Mouse (Mus musculus) hindbrain, embryonic 13.5 days (tissue): Measurements from ENCODE around the gene Gm49336. TPM values are rescaled to one million over a fixed set of nuclear protein-coding genes. Genes with fewer than 3 reads are reported as not detected.

ENCODE experiments used
- ATAC-seq: fragments of 200-750 bp; cut with Nextera tagmentation; 2 replicates; pipeline ENCODE4 v1.8.0; 2017; ENCODE audit warnings: moderate TSS enrichment; ENCODE audit not compliant: low FRiP score
- H3K27ac ChIP-seq: fragments of 300-500 bp; sonication (generic); 2 replicates; pipeline ENCODE4 v1.5.1; 2015; ENCODE audit warnings: inconsistent platforms, mild to moderate bottlenecking, moderate library complexity
- H3K27me3 ChIP-seq: fragments of 300-500 bp; sonication (generic); 2 replicates; pipeline ENCODE4 v1.6.1; 2015; ENCODE audit warnings: mild to moderate bottlenecking, inconsistent platforms
- H3K36me3 ChIP-seq: fragments of 300-500 bp; sonication (generic); 2 replicates; pipeline ENCODE4 v1.6.1; 2015; ENCODE audit warnings: mild to moderate bottlenecking, inconsistent platforms
- H3K4me1 ChIP-seq: fragments of 300-500 bp; sonication (generic); replicated peaks from 2 replicates; pipeline ENCODE4 v1.6.1; 2015; ENCODE audit warnings: inconsistent platforms
- H3K4me2 ChIP-seq: fragments of 300-500 bp; sonication (generic); 2 replicates; pipeline ENCODE4 v1.6.1; 2015; ENCODE audit warnings: inconsistent platforms, mild to moderate bottlenecking, moderate library complexity
- H3K4me3 ChIP-seq: fragments of 300-500 bp; sonication (generic); 2 replicates; pipeline ENCODE4 v1.5.1; 2015; ENCODE audit warnings: mild to moderate bottlenecking, inconsistent platforms
- H3K9ac ChIP-seq: fragments of 300-500 bp; sonication (generic); 2 replicates; pipeline ENCODE4 v1.6.1; 2015; ENCODE audit warnings: mild to moderate bottlenecking, inconsistent platforms
- H3K9me3 ChIP-seq: fragments of 300-500 bp; sonication (generic); 2 replicates; pipeline ENCODE4 v1.6.1; 2016; ENCODE audit warnings: inconsistent platforms
- WGBS: fragments of 180-500 bp; shearing (Covaris S2); methylation state at CpG from one replicate; pipeline ENCODE4 v1.1.7; 2015; 5-methylcytosine and 5-hydroxymethylcytosine counted together
- polyA plus RNA-seq: library from polyadenylated mRNA; unstranded; fragments of >200 nt; fragmentation: Nextera tagmentation; extraction: Ambion mirVana; gene quantifications from 2 replicates; pipeline ENCODE4 v1.2.1, GENCODE M21; 2015

Gene Gm49336
- polyA plus RNA-seq, 1 experiment from 2014 or later, result 51.7 TPM

DNA sequence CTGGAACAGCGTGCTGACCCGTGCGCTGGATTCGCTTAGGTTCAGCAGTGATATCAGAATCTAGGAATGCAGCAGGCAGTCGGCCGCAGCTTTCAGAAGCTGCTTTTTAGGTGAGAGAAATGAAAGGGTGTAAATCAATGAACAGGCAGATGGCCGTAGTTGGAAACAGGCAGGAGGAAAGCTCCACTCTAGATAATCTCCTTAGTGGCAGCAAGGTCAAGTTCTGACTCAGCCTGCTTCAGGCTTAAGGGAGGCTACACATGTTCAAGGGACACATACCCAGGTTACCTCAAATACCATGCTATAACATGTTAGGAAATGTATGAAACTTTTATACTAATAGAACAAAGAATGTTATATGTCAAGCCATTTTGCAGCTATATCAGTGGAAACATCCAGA lies 11.0 kb upstream of the Gm49336 start:
- 82% methylated on average over 7 of the region's 7 CpGs for WGBS
- Histone ChIP-seq H3K4me1 (peaks cover 16% of the 10 kb centered on the region), H3K4me2 (no peak overlapping the region), H3K27me3 (0 out of 2 replicates have a peak, but pooled peaks cover 3% of the 10 kb centered on the region), H3K27ac (no peak overlapping the region), H3K36me3 (no peaks in the 10 kb centered on the region), H3K9me3 (no peaks in the 10 kb centered on the region), H3K4me3 (no peak overlapping the region), H3K9ac (no peak overlapping the region; the same call in 1 of the 2 replicates)
- no peak for ATAC-seq

DNA sequence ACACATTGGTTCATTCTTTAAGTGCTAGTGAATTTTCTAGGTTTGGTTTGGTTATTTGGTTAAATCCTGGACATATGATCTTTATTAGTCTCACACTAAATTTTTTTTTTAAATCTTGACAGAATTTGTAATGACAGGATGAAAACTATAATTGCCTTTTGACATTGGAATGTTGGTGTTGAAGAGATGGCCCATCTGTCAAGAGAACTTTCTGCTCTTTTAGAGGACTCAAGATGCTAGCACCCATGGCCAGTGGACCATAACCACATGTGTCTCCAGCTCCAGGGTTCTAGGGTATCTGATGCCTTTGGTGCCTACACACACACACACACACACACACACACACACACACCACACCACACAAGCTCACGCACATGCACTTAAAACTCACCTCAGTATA lies 6.5 kb upstream of the Gm49336 start:
- no peak overlapping the region for H3K27ac ChIP-seq
- H3K9ac ChIP-seq, result no peak overlapping the region
- no peaks in the 10 kb centered on the region for H3K4me1 ChIP-seq
- H3K36me3 ChIP-seq, result no peaks in the 10 kb centered on the region
- 0 out of 2 replicates have a peak, but pooled peaks cover 3% of the 10 kb centered on the region for H3K27me3 ChIP-seq
- WGBS, result 95% methylated on average over 1 of the region's 1 CpGs
- ATAC-seq, result no peak
- H3K4me2 ChIP-seq, result no peak overlapping the region
- H3K4me3 ChIP-seq, result no peak overlapping the region
- no peaks in the 10 kb centered on the region for H3K9me3 ChIP-seq

DNA sequence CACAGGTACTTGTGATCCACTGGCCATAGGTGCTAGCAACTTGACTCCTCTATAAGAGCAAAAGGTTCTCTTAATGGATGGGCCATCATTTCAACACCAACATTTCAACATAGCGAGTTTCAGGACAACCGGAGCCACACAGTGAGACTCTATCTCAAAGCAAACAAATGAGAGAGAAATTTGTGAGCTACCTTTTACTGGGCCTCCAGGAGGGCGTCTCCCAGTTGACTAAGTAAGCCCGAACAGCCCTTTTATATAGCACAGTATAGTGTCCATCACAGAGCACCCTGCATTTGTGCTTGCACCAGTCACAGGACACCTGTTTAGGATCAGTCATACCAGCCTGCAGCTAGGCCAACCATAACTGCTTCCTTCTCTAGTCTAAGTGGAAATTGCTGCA lies 5.8 kb upstream of the Gm49336 start:
- Histone ChIP-seq H3K27ac (no peak overlapping the region), H3K36me3 (no peaks in the 10 kb centered on the region), H3K9ac (no peak overlapping the region), H3K4me1 (peaks cover 6% of the 10 kb centered on the region), H3K4me2 (no peak overlapping the region), H3K9me3 (no peaks in the 10 kb centered on the region), H3K27me3 (0 out of 2 replicates have a peak, but pooled peaks cover under 1% of the 10 kb centered on the region), H3K4me3 (no peak overlapping the region)
- 83% methylated on average over 4 of the region's 4 CpGs for WGBS
- ATAC-seq, result no peak

DNA sequence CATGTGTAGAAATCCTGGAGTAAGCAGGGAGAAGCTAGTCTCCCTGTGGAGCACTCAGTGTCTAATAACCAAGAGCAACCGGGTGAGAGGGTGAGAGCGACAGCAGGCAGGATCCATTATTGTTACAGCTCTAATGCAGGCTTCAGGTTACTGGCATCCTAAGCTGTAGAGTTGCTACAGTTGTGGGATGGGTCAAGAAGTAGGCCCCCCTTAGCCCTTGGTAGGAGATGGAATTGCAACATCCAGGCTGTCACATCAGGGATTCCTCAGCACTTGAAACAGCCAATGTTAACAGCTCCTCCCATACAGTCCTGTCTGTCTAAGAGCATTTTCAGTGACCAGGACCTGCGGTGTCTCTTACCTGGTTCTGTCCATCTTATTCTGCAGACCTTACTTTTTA lies 5.0 kb upstream of the Gm49336 start:
- Histone ChIP-seq H3K4me2 (no peak overlapping the region), H3K27me3 (no peaks in the 10 kb centered on the region), H3K4me1 (peaks cover 7% of the 10 kb centered on the region), H3K9ac (no peak overlapping the region), H3K27ac (no peak overlapping the region), H3K9me3 (no peaks in the 10 kb centered on the region), H3K4me3 (no peak overlapping the region), H3K36me3 (no peaks in the 10 kb centered on the region)
- 30% methylated on average over 3 of the region's 3 CpGs for WGBS
- no peak for ATAC-seq

DNA sequence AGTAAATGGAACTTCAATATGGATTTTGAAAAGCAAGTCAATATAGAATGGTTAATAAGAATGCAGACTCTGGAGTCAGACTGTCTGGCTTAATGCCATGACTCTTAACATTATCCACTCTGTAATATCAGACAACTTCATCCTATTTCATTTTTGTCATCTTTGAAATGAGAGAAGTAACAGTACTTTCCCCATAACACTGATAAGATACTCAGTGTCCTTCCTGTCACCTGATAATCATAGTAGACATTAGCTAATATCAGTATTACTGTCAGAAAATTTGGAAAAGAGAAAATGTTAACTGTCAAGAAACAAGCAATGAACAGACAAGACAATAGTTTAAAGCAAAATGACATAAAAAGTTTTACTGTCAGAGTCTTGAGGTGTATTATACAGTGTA lies 3.5 kb upstream of the Gm49336 start:
- H3K36me3 ChIP-seq, result no peaks in the 10 kb centered on the region

DNA sequence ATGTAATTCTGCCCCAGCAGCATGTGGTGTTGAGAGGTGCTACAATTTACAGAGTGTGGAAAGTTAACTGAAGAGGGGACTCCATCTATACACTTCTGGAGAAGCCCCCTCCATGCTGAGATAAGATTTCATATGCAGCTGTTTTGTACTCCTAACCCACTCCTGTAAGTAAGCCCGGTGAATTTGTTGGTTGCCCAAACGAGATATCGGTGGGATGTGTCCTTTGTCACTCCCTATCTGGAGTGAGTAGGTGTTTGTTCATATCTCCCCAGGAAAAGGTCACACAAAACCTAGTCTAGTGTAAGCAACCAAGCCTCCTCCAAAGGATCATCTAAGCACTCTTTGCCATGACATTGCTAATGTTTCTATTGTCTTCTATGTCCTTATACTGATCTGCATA lies 2.2 kb upstream of the Gm49336 start:
- H3K4me1 ChIP-seq, result peaks cover 25% of the 10 kb centered on the region
- 95% methylated on average over 3 of the region's 3 CpGs for WGBS
- no peaks in the 10 kb centered on the region for H3K9me3 ChIP-seq
- H3K4me2 ChIP-seq, result no peak overlapping the region
- no peak overlapping the region for H3K4me3 ChIP-seq
- H3K27me3 ChIP-seq, result no peaks in the 10 kb centered on the region
- H3K9ac ChIP-seq, result no peak overlapping the region
- H3K27ac ChIP-seq, result no peak overlapping the region
- H3K36me3 ChIP-seq, result no peaks in the 10 kb centered on the region
- no peak for ATAC-seq

More for the DNA sequence above, 3.5 kb upstream of the Gm49336 start:
- no peak for ATAC-seq
- Histone ChIP-seq H3K27me3 (no peaks in the 10 kb centered on the region), H3K9me3 (no peaks in the 10 kb centered on the region), H3K9ac (no peak overlapping the region), H3K4me2 (no peak overlapping the region), H3K4me1 (peaks cover 14% of the 10 kb centered on the region), H3K27ac (no peak overlapping the region), H3K4me3 (no peak overlapping the region)

DNA sequence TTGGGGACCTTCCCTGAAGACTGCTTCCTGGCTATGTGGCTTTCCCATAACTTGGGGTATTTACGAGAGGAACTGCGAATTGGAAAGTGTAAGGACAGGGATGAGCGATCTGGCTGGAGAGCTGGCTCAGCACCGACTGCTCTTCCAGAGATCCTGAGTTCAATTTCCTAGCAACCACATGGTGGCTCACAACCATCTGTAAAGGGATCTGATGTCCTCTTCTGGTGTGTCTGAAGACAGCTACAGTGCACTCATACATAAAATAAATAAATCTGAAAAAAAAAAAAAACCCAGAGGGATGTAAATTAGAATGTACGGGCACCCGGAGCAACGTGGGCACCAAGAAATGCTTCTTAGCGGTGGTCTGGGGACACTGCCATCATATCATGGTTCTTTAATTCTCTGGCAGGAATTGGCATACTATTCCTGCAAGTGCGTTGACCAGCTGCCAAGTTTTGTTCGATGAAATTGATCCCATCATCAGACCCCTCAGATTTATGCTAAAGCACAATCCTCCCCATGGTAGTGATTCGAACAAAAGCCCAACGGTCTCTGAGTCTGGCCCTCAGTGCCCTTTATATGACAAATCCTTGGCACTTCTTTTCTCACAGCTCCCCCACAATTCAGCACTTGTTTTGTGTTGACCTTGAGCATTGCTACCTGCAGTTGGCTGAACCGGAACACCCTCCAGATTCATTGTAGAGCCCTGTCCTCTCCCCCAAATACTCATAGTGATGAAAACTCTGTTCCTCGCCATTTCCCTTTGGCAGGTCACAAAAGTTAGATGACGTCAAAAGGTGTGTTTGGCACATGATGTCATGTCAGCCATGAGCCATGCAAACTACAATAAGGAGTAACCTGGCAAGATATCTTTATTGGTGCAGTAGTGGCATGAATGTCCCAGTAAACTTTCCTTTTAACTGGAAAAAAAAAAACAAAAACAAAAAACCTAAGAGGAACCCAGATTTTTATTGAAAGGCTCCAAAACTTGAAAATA lies 995 bp upstream of the Gm49336 start:
- ATAC-seq, result peak; percentile 25; the same call in 1 of the 2 replicates
- WGBS, result 21% methylated on average over 15 of the region's 15 CpGs
- H3K27ac ChIP-seq, result peak overlapping the region; percentile 88
- H3K4me3 ChIP-seq, result peak overlapping the region; percentile 93
- H3K4me2 ChIP-seq, result peak overlapping the region; percentile 68
- H3K4me1 ChIP-seq, result peaks cover 25% of the 10 kb centered on the region
- H3K9ac ChIP-seq, result peak overlapping the region; percentile 97
- no peaks in the 10 kb centered on the region for H3K36me3 ChIP-seq
- no peaks in the 10 kb centered on the region for H3K9me3 ChIP-seq
- no peaks in the 10 kb centered on the region for H3K27me3 ChIP-seq

DNA sequence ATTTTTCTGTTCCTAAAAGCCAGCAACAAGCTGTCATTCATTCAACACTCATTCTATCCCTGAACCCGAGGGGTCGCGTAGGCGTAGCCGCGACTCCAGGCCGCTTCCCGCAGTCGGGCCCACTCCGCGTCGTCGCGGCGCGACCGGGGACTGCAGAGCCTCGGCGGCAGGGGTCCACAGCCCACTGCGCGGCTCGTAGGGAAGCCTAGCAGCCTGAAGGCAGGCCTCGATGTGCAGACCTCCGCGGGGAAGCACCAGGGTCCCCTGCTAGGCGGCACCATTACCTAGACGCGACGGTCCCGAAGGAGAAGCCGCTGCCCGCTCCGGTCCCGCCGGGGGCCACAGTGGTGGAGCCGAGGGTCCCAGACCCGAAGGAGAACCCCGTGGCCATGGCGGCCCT lies 428 bp downstream of the Gm49336 start:
- H3K27ac ChIP-seq, result peak overlapping the region; percentile 95
- H3K4me1 ChIP-seq, result peaks cover 25% of the 10 kb centered on the region
- no peaks in the 10 kb centered on the region for H3K36me3 ChIP-seq
- no peaks in the 10 kb centered on the region for H3K27me3 ChIP-seq
- peak overlapping the region; percentile 93 for H3K4me3 ChIP-seq
- ATAC-seq, result peak; percentile 73
- peak overlapping the region; percentile 68 for H3K4me2 ChIP-seq
- peak overlapping the region; percentile 97 for H3K9ac ChIP-seq
- H3K9me3 ChIP-seq, result no peaks in the 10 kb centered on the region
- WGBS, result under 1% methylated on average over 39 of the region's 39 CpGs

DNA sequence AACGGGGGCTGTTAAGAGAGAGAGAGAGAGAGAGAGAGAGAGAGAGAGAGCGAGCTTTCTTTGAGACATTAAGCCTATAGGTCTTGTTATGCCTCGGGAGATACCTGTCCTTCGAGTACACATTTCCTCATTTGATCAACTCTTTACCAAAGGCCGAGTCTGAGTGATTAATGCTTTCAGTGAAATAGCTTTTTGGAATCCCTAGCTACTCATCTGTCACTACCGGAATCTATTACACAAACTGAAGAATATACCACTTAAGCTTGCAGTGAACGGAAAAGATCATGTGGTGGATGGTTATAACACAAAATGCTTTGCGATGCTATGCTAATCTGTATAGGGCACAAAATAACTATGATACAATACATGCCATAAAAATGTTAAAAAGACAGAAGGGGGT lies 941 bp downstream of the Gm49336 start:
- Histone ChIP-seq H3K9me3 (no peaks in the 10 kb centered on the region), H3K4me1 (peaks cover 25% of the 10 kb centered on the region), H3K27ac (no peak overlapping the region; the same call in 1 of the 2 replicates), H3K27me3 (no peaks in the 10 kb centered on the region), H3K36me3 (peaks cover under 1% of the 10 kb centered on the region; the same call in 1 of the 2 replicates), H3K4me2 (peak overlapping the region; percentile 68), H3K4me3 (peak overlapping the region; percentile 93), H3K9ac (peak overlapping the region; percentile 97)
- 17% methylated on average over 8 of the region's 8 CpGs for WGBS
- ATAC-seq, result no peak

DNA sequence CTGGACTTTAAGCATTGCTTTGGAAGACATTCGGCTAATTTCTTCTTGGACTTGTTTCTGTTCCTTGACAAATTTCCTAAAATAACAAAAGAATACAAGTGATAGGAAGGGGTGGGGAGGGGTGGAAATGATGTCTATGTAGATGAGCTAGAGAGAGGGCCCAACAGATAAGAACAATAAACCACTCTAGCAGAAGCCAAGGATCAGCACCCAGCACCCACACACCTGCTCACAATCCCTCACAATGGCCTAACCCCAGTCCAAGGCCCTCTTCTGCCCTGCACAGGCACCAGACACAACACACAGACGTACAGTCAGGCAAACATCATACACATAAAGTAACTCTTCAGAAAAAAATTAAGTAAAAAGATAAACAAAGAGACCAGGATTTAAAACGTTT lies 12.8 kb downstream of the Gm49336 start:
- WGBS, result 90% methylated on average over 3 of the region's 3 CpGs
- no peak overlapping the region for H3K4me2 ChIP-seq
- no peak overlapping the region for H3K27ac ChIP-seq
- H3K4me3 ChIP-seq, result no peak overlapping the region
- H3K9ac ChIP-seq, result no peak overlapping the region
- no peaks in the 10 kb centered on the region for H3K9me3 ChIP-seq
- ATAC-seq, result no peak
- no peaks in the 10 kb centered on the region for H3K4me1 ChIP-seq
- H3K36me3 ChIP-seq, result peaks cover 53% of the 10 kb centered on the region
- no peaks in the 10 kb centered on the region for H3K27me3 ChIP-seq

DNA sequence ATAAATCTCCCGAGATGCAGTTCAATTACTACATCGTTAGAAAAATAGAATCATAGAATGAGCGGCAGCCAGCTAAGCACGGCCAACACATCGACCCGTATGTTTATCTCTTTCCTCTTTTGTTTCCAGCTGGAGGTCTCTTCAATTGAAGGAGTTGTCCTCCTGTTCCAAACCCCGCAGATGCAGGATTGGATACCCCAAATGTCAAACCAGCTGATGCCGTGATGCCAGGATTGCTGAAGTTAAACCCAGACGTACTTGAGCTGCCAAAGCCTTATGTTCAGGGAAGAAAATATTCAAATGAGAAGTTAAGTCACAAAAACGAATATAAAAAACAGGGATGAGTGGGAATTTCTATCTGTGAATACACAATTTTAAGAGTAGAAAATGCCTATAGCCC lies 31.4 kb downstream of the Gm49336 start:
- Histone ChIP-seq H3K4me1 (no peaks in the 10 kb centered on the region), H3K4me3 (no peak overlapping the region), H3K4me2 (no peak overlapping the region), H3K27me3 (no peaks in the 10 kb centered on the region), H3K9ac (no peak overlapping the region), H3K9me3 (no peaks in the 10 kb centered on the region), H3K36me3 (peaks cover 28% of the 10 kb centered on the region), H3K27ac (no peak overlapping the region)
- WGBS, result 93% methylated on average over 10 of the region's 10 CpGs
- no peak for ATAC-seq

DNA sequence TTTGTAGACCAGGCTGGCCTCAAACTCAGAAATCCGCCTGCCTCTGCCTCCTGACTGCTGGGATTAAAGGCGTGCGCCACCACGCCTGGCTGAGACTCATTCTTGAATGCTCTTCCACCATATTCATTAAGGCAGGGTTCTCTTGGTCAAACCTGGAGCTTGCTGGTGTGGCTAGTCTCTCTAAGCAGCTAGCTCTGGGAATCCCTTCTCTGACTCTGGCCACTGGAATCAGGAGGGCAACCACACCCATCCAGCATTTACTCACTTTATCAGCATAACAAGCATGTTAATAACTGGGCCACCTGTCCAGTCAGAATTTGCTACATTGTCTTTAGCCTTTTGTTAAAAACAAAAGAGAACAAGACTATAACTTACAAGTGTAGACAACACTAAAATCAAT lies 33.7 kb downstream of the Gm49336 start:
- Histone ChIP-seq H3K4me2 (no peak overlapping the region), H3K9me3 (no peaks in the 10 kb centered on the region), H3K4me3 (no peak overlapping the region), H3K27me3 (no peaks in the 10 kb centered on the region), H3K4me1 (no peaks in the 10 kb centered on the region), H3K27ac (no peak overlapping the region), H3K36me3 (peaks cover 28% of the 10 kb centered on the region), H3K9ac (no peak overlapping the region)
- ATAC-seq, result no peak
- 100% methylated on average over 4 of the region's 4 CpGs for WGBS

DNA sequence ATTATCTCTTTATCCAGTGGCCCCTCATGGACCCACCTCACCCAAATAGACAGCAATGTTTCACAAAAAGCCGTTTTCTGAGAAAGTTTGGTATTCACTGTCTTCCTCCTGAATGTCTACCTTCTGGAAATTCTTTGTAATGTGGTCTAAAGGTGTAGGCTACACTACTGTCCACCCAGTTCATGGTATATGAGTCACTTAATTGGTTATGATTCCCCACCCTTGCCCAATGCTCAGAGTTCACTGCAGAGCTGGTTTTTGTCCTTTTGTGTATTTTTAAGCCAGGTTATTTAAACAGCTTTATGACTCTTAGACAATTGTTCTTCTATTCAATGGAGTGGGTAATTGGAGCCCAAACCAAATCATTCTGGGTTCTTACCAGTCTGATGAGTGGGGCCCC lies 35.2 kb downstream of the Gm49336 start:
- H3K9ac ChIP-seq, result no peak overlapping the region
- H3K4me2 ChIP-seq, result no peak overlapping the region
- no peaks in the 10 kb centered on the region for H3K9me3 ChIP-seq
- H3K27ac ChIP-seq, result no peak overlapping the region
- H3K4me1 ChIP-seq, result no peaks in the 10 kb centered on the region
- no peaks in the 10 kb centered on the region for H3K27me3 ChIP-seq
- ATAC-seq, result no peak
- 98% methylated on average over 1 of the region's 1 CpGs for WGBS
- no peak overlapping the region for H3K4me3 ChIP-seq
- H3K36me3 ChIP-seq, result peaks cover 23% of the 10 kb centered on the region
